ENCODE assay signal across 26 mouse cellular contexts in the genomic region with DNA sequence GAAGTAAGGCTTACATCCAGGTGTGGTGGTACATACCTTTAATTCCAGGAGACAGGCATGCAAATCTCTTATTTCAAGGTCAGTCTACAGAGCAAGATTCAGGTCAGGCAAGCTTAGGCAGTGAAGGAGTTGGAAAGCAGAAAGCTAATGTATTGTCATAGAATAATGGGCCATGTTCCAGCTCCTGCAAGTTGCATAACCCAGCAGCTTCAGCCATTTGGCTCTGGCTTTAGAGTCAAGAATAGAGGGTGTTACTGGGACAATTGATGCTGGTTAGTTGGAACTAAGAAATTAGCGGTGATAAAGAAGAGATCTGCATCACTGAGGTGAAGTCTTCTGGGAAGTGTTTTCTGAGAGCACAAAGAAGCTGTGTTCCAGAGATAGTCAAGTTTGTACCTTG.
"Had no signal": no experiment of that assay in that cellular context is flagged by ENCODE, and none has a peak within 500 bp of the region (broad histone marks: within the 10 kb centered on the region; RNA-seq: fewer than 3 reads in every experiment).

No protein-coding gene starts in this region.

- ATAC-seq: hindbrain, embryonic 16.5 days; inflammation-experienced regulatory T-cells, adult 6 months; intestine, embryonic 15.5 days; intestine, postnatal 0 days had no signal

- H3K4me2 ChIP-seq: heart, embryonic 13.5 days; heart, embryonic 15.5 days; hindbrain, embryonic 14.5 days; intestine, embryonic 15.5 days; limb, embryonic 12.5 days; liver, embryonic 11.5 days; liver, embryonic 13.5 days had no signal

- H3K9ac ChIP-seq: heart, embryonic 13.5 days; heart, embryonic 15.5 days; hindbrain, embryonic 14.5 days; intestine, embryonic 15.5 days; limb, embryonic 12.5 days; liver, embryonic 13.5 days had no signal

- H3K9me3 ChIP-seq: heart, embryonic 15.5 days; intestine, embryonic 15.5 days; limb, embryonic 10.5 days; liver, embryonic 13.5 days had no signal

- DNase-seq: gastrocnemius, adult 2 months; gastrocnemius, postnatal 10 days; gastrocnemius, postnatal 25 days; heart, adult 18-20 months; heart, postnatal 14 days; heart, postnatal 36 days; kidney, adult 18-20 months; kidney, adult 8-10 months; kidney, postnatal 10 days; kidney, postnatal 25 days; kidney, postnatal 4 days; liver; liver, embryonic 13.5 days had no signal

- H3K4me3 ChIP-seq: gastrocnemius, adult 2 months; heart, embryonic 10.5 days; heart, embryonic 13.5 days; heart, embryonic 15.5 days; intestine, embryonic 15.5 days; layer of hippocampus, adult 2 months; left cerebral cortex, adult 2 months; limb, embryonic 10.5 days; limb, embryonic 12.5 days; liver, embryonic 13.5 days had no signal

- H3K4me1 ChIP-seq: intestine, embryonic 15.5 days; liver, embryonic 13.5 days had no signal

- H3K27me3 ChIP-seq: heart, embryonic 13.5 days; heart, embryonic 15.5 days; intestine, embryonic 15.5 days; limb, embryonic 12.5 days; liver, embryonic 13.5 days had no signal

- H3K36me3 ChIP-seq: heart, embryonic 10.5 days; heart, embryonic 13.5 days; heart, embryonic 15.5 days; intestine, embryonic 15.5 days; limb, embryonic 10.5 days; limb, embryonic 12.5 days; liver, embryonic 13.5 days had no signal

- H3K27ac ChIP-seq: gastrocnemius, adult 2 months; heart, embryonic 10.5 days; heart, embryonic 13.5 days; heart, embryonic 15.5 days; hindbrain, embryonic 14.5 days; intestine, embryonic 15.5 days; layer of hippocampus, adult 2 months; left cerebral cortex, adult 2 months; limb, embryonic 10.5 days; limb, embryonic 12.5 days; liver, embryonic 13.5 days had no signal
